Mouse (Mus musculus): ENCODE measurements around the gene Pam. TPM values are rescaled to one million over a fixed set of nuclear protein-coding genes. Genes with fewer than 3 reads are reported as not detected.

Pam gene
- total and polyA plus RNA-seq, 2 experiments: 11.8 to 30.5 TPM

DNA sequence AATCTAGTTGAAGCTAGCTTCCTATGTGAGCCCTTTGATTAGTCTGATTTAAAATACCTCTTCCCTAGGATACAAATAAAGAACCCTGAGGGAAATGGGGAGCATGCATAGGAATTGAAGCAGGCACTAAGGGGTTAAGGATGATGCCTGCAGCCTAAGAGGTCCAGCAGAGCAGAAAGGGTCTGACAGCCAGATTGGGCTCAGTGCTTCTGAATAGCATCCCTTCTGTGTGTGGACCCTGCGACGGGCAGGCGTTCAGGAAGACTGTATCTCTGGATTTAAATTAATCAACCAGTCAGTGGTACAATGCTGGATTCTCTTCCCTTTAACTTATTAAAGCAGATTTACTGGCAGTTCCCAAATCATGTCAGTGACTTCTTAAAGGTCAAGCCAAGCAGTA, 41.5 kb downstream of the Pam start:
- no peak overlapping the region for H3K9ac ChIP-seq (ENCODE audit: low read depth, low read length)
- DNase-seq (ENCODE audit: extremely low read depth, low read depth, low spot score): no peak
- H3K27ac ChIP-seq (replicated peaks; ENCODE audit: insufficient read depth, low read depth, low read length): no peak overlapping the region
- WGBS: 88% methylated on average over 3 of the region's 3 CpGs
- H3K36me3 ChIP-seq (ENCODE audit: control insufficient read depth, insufficient read depth, low read length): no peaks in the 10 kb centered on the region
- no peak overlapping the region for H3K4me3 ChIP-seq (ENCODE audit: insufficient read depth, low read depth, low read length)
- no peaks in the 10 kb centered on the region for H3K4me1 ChIP-seq (ENCODE audit: control insufficient read depth, insufficient read depth, low read length)
- H3K27me3 ChIP-seq (ENCODE audit: control insufficient read depth, insufficient read depth, low read length): no peaks in the 10 kb centered on the region
- no peak for TF ChIP-seq CTCF (IDR thresholded peaks at IDR 0.05; ENCODE audit: low read depth, low read length)
- no peak for TF ChIP-seq POLR2A (IDR thresholded peaks at IDR 0.05; ENCODE audit: extremely low read depth, insufficient read depth, low read length)
- no peaks in the 10 kb centered on the region for H3K79me2 ChIP-seq (ENCODE audit: control insufficient read depth, insufficient read depth, low read length)

DNA sequence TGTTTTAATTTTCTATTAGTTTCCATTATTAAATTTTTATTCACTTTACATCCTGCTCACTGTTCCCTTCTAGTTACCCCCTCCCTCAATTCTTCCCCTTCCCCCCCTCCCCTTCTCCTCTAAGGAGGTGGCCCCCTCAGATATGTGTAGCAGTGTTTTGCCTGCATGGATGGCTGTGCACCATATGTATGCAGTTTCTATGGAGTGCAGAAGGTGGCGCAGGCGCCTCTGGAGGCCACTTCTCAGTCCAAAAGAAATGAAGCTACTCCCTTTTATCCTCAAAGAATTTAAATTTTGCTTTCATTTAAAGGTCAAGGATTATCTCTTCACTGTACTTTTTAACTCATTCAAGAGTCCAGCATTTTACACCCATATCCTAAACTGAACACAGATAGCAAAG, 42.0 kb downstream of the Pam start:
- Histone ChIP-seq H3K4me1 (ENCODE audit: control insufficient read depth, insufficient read depth, low read length) (no peaks in the 10 kb centered on the region), H3K79me2 (ENCODE audit: control insufficient read depth, insufficient read depth, low read length) (no peaks in the 10 kb centered on the region), H3K36me3 (ENCODE audit: control insufficient read depth, insufficient read depth, low read length) (no peaks in the 10 kb centered on the region), H3K27ac (replicated peaks; ENCODE audit: insufficient read depth, low read depth, low read length) (no peak overlapping the region), H3K9ac (ENCODE audit: low read depth, low read length) (no peak overlapping the region), H3K27me3 (ENCODE audit: control insufficient read depth, insufficient read depth, low read length) (no peaks in the 10 kb centered on the region), H3K4me3 (ENCODE audit: insufficient read depth, low read depth, low read length) (no peak overlapping the region)
- 99% methylated on average over 2 of the region's 2 CpGs for WGBS
- TF ChIP-seq CTCF (IDR thresholded peaks at IDR 0.05; ENCODE audit: low read depth, low read length): no peak
- TF ChIP-seq POLR2A (IDR thresholded peaks at IDR 0.05; ENCODE audit: extremely low read depth, insufficient read depth, low read length): no peak
- no peak for DNase-seq (ENCODE audit: extremely low read depth, low read depth, low spot score)

DNA sequence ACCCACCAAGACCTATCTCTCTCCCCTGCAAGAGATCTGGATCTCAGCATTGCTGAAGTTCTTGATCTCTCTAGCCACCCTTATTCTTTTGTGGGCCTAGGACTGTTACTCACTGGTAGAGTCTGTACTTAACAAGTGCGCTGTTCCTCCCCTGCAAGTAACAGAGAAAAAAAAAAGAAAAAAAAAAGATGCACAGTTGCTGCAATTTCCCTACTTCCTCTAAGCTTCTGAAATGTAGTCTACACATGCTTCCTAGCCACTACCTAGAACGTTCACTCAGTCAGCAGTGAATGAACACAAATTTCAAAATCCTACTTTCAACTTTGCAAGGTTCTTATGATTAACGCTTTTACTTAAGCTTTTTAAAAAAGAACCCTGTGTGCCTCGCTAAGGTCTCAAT, 42.7 kb downstream of the Pam start:
- TF ChIP-seq CTCF (IDR thresholded peaks at IDR 0.05; ENCODE audit: low read depth, low read length) (no peak), POLR2A (IDR thresholded peaks at IDR 0.05; ENCODE audit: extremely low read depth, insufficient read depth, low read length) (no peak)
- no peak overlapping the region for H3K4me3 ChIP-seq (ENCODE audit: insufficient read depth, low read depth, low read length)

DNA sequence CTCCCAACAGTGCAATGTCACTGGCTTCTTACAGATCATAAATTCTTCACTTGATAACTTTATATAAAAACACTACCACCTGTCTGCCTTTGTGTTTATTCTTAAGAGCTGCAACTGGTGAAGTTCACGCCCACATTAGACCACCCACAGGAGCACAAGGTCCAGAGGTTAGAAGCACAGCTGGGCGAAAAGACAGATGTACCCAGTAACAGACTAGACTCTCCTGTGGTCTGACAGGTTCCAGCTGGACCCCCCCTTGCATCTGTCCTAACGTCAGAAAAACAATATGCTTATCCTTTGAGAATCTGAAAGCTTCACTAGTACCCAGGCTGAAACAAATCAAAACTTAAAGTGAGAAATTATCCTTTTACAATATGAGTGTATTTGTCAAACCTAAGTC, 44.4 kb downstream of the Pam start:
- H3K4me1 ChIP-seq (ENCODE audit: control insufficient read depth, insufficient read depth, low read length): no peaks in the 10 kb centered on the region
- H3K9ac ChIP-seq (ENCODE audit: low read depth, low read length): no peak overlapping the region
- no peak for DNase-seq (ENCODE audit: extremely low read depth, low read depth, low spot score)
- WGBS: 73% methylated on average over 3 of the region's 3 CpGs
- no peak for TF ChIP-seq POLR2A (IDR thresholded peaks at IDR 0.05; ENCODE audit: extremely low read depth, insufficient read depth, low read length)
- TF ChIP-seq CTCF (IDR thresholded peaks at IDR 0.05; ENCODE audit: low read depth, low read length): no peak
- no peaks in the 10 kb centered on the region for H3K27me3 ChIP-seq (ENCODE audit: control insufficient read depth, insufficient read depth, low read length)
- no peaks in the 10 kb centered on the region for H3K79me2 ChIP-seq (ENCODE audit: control insufficient read depth, insufficient read depth, low read length)
- H3K27ac ChIP-seq (replicated peaks; ENCODE audit: insufficient read depth, low read depth, low read length): no peak overlapping the region
- no peak overlapping the region for H3K4me3 ChIP-seq (ENCODE audit: insufficient read depth, low read depth, low read length)
- H3K36me3 ChIP-seq (ENCODE audit: control insufficient read depth, insufficient read depth, low read length): no peaks in the 10 kb centered on the region

More for the DNA sequence above, 42.7 kb downstream of the Pam start:
- H3K36me3 ChIP-seq (ENCODE audit: control insufficient read depth, insufficient read depth, low read length): no peaks in the 10 kb centered on the region
- H3K79me2 ChIP-seq (ENCODE audit: control insufficient read depth, insufficient read depth, low read length): no peaks in the 10 kb centered on the region
- no peak for DNase-seq (ENCODE audit: extremely low read depth, low read depth, low spot score)
- no peaks in the 10 kb centered on the region for H3K4me1 ChIP-seq (ENCODE audit: control insufficient read depth, insufficient read depth, low read length)
- H3K27me3 ChIP-seq (ENCODE audit: control insufficient read depth, insufficient read depth, low read length): no peaks in the 10 kb centered on the region
- H3K27ac ChIP-seq (replicated peaks; ENCODE audit: insufficient read depth, low read depth, low read length): no peak overlapping the region
- 85% methylated on average over 4 of the region's 4 CpGs for WGBS
- H3K9ac ChIP-seq (ENCODE audit: low read depth, low read length): no peak overlapping the region

DNA sequence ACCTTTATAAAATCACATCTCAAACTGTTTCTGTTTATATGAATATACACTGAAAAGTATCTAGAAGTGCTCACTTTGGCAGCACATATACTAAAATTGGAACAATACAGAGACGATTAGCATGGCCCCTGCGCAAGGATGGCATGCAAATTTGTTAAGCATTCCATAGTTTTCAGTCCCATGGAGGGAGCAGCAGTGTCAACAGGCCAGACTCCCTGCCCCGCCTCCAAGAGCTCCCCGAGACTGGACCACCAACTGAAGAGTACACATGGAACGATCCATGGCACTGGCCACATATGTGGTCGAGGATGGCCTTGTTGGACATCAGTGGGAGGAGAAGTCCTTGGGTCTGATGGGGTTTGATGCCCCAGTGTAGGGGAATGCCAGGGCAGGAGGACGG, 45.7 kb downstream of the Pam start:
- Histone ChIP-seq H3K27ac (replicated peaks; ENCODE audit: insufficient read depth, low read depth, low read length) (no peak overlapping the region), H3K27me3 (ENCODE audit: control insufficient read depth, insufficient read depth, low read length) (no peaks in the 10 kb centered on the region), H3K4me3 (ENCODE audit: insufficient read depth, low read depth, low read length) (no peak overlapping the region), H3K4me1 (ENCODE audit: control insufficient read depth, insufficient read depth, low read length) (no peaks in the 10 kb centered on the region), H3K9ac (ENCODE audit: low read depth, low read length) (no peak overlapping the region), H3K79me2 (ENCODE audit: control insufficient read depth, insufficient read depth, low read length) (no peaks in the 10 kb centered on the region), H3K36me3 (ENCODE audit: control insufficient read depth, insufficient read depth, low read length) (no peaks in the 10 kb centered on the region)
- 89% methylated on average over 7 of the region's 7 CpGs for WGBS
- no peak for TF ChIP-seq CTCF (IDR thresholded peaks at IDR 0.05; ENCODE audit: low read depth, low read length)
- no peak for TF ChIP-seq POLR2A (IDR thresholded peaks at IDR 0.05; ENCODE audit: extremely low read depth, insufficient read depth, low read length)
- no peak for DNase-seq (ENCODE audit: extremely low read depth, low read depth, low spot score)

DNA sequence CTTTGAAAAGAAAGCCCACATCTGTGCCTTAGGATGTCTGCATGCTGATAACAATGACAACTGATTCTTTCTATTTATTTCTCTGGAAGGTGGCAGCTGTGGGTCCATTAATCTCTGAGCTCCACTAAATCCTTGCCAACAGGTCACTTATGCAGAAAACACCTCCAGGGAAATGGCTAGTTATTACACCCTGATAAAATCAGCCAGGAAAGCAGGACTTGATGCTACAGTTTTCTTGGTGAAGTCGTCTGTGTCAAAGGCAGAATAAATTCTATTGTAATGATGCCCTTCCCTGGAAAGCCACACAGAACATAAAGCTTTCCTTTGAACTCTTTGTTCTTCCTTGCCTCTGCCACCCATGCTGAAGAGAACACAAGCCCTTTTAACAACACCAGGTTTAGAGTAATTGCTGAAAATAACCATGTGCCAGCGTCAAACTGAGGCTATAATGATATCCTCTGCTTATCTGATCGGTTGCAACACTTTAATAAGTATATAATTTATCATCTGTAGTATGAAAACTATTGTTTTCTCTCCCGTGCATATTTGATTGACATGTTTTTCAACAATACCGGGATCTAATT, 47.1 kb downstream of the Pam start:
- H3K79me2 ChIP-seq (ENCODE audit: control insufficient read depth, insufficient read depth, low read length): no peaks in the 10 kb centered on the region
- no peaks in the 10 kb centered on the region for H3K4me1 ChIP-seq (ENCODE audit: control insufficient read depth, insufficient read depth, low read length)
- H3K36me3 ChIP-seq (ENCODE audit: control insufficient read depth, insufficient read depth, low read length): no peaks in the 10 kb centered on the region
- no peak for TF ChIP-seq POLR2A (IDR thresholded peaks at IDR 0.05; ENCODE audit: extremely low read depth, insufficient read depth, low read length)
- no peak for TF ChIP-seq CTCF (IDR thresholded peaks at IDR 0.05; ENCODE audit: low read depth, low read length)
- no peak overlapping the region for H3K9ac ChIP-seq (ENCODE audit: low read depth, low read length)
- no peak for DNase-seq (ENCODE audit: extremely low read depth, low read depth, low spot score)
- WGBS: 80% methylated on average over 5 of the region's 5 CpGs
- H3K27me3 ChIP-seq (ENCODE audit: control insufficient read depth, insufficient read depth, low read length): no peaks in the 10 kb centered on the region
- H3K4me3 ChIP-seq (ENCODE audit: insufficient read depth, low read depth, low read length): no peak overlapping the region
- H3K27ac ChIP-seq (replicated peaks; ENCODE audit: insufficient read depth, low read depth, low read length): no peak overlapping the region
